Mouse (Mus musculus): ENCODE results near the gene Nup188. TPM values are rescaled to one million over a fixed set of nuclear protein-coding genes. Genes with fewer than 3 reads are reported as not detected.

The Nup188 gene
- polyA plus RNA-seq, 1 experiment from 2014 or later, result 35.4 TPM

DNA sequence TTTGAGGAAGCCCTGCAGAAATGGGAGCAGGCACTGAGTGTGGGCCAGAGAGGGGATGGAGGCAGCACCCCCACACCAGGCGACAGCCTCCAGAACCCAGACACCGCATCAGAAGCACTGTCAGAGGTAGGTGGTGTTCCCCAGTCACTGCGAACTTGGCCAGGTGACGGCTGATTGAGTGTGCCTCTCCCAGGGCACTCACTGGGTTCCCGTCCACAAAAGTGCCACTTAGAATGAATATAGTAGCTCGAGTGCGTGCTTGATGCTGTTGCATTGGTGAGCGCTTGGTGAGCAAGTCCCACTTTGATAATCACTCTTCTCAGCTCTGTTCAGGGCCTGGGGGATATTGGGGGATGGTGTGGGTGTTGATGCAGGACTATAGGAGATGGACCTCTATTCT lies 85.3 kb downstream of the Nup188 start:
- Histone ChIP-seq H3K4me1 (ENCODE audit: control insufficient read depth, insufficient read depth, low read length) (no peaks in the 10 kb centered on the region), H3K36me3 (ENCODE audit: control insufficient read depth, insufficient read depth, low read length) (peaks cover 97% of the 10 kb centered on the region), H3K9ac (ENCODE audit: low read depth, low read length) (no peak overlapping the region), H3K27me3 (replicated peaks; ENCODE audit: control insufficient read depth, insufficient read depth, low read length) (no peaks in the 10 kb centered on the region), H3K4me2 (ENCODE audit: low read depth, low read length) (no peak overlapping the region), H3K4me3 (ENCODE audit: low read depth, low read length) (no peak overlapping the region), H3K9me3 (ENCODE audit: control insufficient read depth, low read length) (no peaks in the 10 kb centered on the region), H3K27ac (replicated peaks; ENCODE audit: low read depth, low read length) (no peak overlapping the region)
- ATAC-seq (ENCODE audit: low read depth) (no peak), DNase-seq (ENCODE audit: low spot score) (no peak)
- 95% methylated on average over 8 of the region's 8 CpGs for WGBS

- Histone ChIP-seq H3K9ac (ENCODE audit: low read depth, low read length) (no peak overlapping the region), H3K4me3 (ENCODE audit: low read depth, low read length) (no peak overlapping the region), H3K4me1 (ENCODE audit: control insufficient read depth, insufficient read depth, low read length) (no peaks in the 10 kb centered on the region), H3K27me3 (replicated peaks; ENCODE audit: control insufficient read depth, insufficient read depth, low read length) (no peaks in the 10 kb centered on the region), H3K27ac (replicated peaks; ENCODE audit: low read depth, low read length) (no peak overlapping the region), H3K4me2 (ENCODE audit: low read depth, low read length) (no peak overlapping the region), H3K36me3 (ENCODE audit: control insufficient read depth, insufficient read depth, low read length) (peaks cover 97% of the 10 kb centered on the region), H3K9me3 (ENCODE audit: control insufficient read depth, low read length) (no peaks in the 10 kb centered on the region)
- no peak for DNase-seq (ENCODE audit: low spot score)
- WGBS, result 95% methylated on average over 5 of the region's 5 CpGs
- ATAC-seq (ENCODE audit: low read depth), result no peak
These were observed 86.5 kb downstream of the Nup188 start for GRCm38 (mm10) chr2:30372726-30373125.

GRCm38 (mm10) chr2:30375893-30376292 lies 89.7 kb downstream of the Nup188 start:
- WGBS, result 94% methylated on average over 10 of the region's 10 CpGs
- no peaks in the 10 kb centered on the region for H3K4me1 ChIP-seq (ENCODE audit: control insufficient read depth, insufficient read depth, low read length)
- peaks cover 95% of the 10 kb centered on the region for H3K36me3 ChIP-seq (ENCODE audit: control insufficient read depth, insufficient read depth, low read length)
- DNase-seq (ENCODE audit: low spot score) (no peak), ATAC-seq (ENCODE audit: low read depth) (no peak)
- no peak overlapping the region for H3K9ac ChIP-seq (ENCODE audit: low read depth, low read length)
- H3K27me3 ChIP-seq (replicated peaks; ENCODE audit: control insufficient read depth, insufficient read depth, low read length), result no peaks in the 10 kb centered on the region
- H3K4me3 ChIP-seq (ENCODE audit: low read depth, low read length), result no peak overlapping the region
- H3K9me3 ChIP-seq (ENCODE audit: control insufficient read depth, low read length), result no peaks in the 10 kb centered on the region
- no peak overlapping the region for H3K27ac ChIP-seq (replicated peaks; ENCODE audit: low read depth, low read length)
- H3K4me2 ChIP-seq (ENCODE audit: low read depth, low read length), result no peak overlapping the region

- ATAC-seq (ENCODE audit: low read depth) (no peak), DNase-seq (ENCODE audit: low spot score) (no peak)
- WGBS, result 78% methylated on average over 4 of the region's 5 CpGs
- peaks cover 94% of the 10 kb centered on the region for H3K36me3 ChIP-seq (ENCODE audit: control insufficient read depth, insufficient read depth, low read length)
- H3K9ac ChIP-seq (ENCODE audit: low read depth, low read length), result no peak overlapping the region
- no peak overlapping the region for H3K27ac ChIP-seq (replicated peaks; ENCODE audit: low read depth, low read length)
- no peak overlapping the region for H3K4me3 ChIP-seq (ENCODE audit: low read depth, low read length)
- H3K9me3 ChIP-seq (ENCODE audit: control insufficient read depth, low read length), result no peaks in the 10 kb centered on the region
- H3K4me2 ChIP-seq (ENCODE audit: low read depth, low read length), result no peak overlapping the region
- no peaks in the 10 kb centered on the region for H3K27me3 ChIP-seq (replicated peaks; ENCODE audit: control insufficient read depth, insufficient read depth, low read length)
- H3K4me1 ChIP-seq (ENCODE audit: control insufficient read depth, insufficient read depth, low read length), result no peaks in the 10 kb centered on the region
These were observed 91.5 kb downstream of the Nup188 start for GRCm38 (mm10) chr2:30377721-30378120.

GRCm38 (mm10) chr2:30379307-30379706 lies 93.1 kb downstream of the Nup188 start:
- H3K9ac ChIP-seq (ENCODE audit: low read depth, low read length), result no peak overlapping the region
- peaks cover 94% of the 10 kb centered on the region for H3K36me3 ChIP-seq (ENCODE audit: control insufficient read depth, insufficient read depth, low read length)
- H3K4me3 ChIP-seq (ENCODE audit: low read depth, low read length), result no peak overlapping the region
- no peak overlapping the region for H3K27ac ChIP-seq (replicated peaks; ENCODE audit: low read depth, low read length)
- ATAC-seq (ENCODE audit: low read depth) (no peak), DNase-seq (ENCODE audit: low spot score) (no peak)
- WGBS, result 92% methylated on average over 7 of the region's 7 CpGs
- no peak overlapping the region for H3K4me2 ChIP-seq (ENCODE audit: low read depth, low read length)
- H3K9me3 ChIP-seq (ENCODE audit: control insufficient read depth, low read length), result no peaks in the 10 kb centered on the region
- H3K27me3 ChIP-seq (replicated peaks; ENCODE audit: control insufficient read depth, insufficient read depth, low read length), result no peaks in the 10 kb centered on the region
- no peaks in the 10 kb centered on the region for H3K4me1 ChIP-seq (ENCODE audit: control insufficient read depth, insufficient read depth, low read length)

GRCm38 (mm10) chr2:30380564-30381376 lies 94.6 kb downstream of the Nup188 start:
- Histone ChIP-seq H3K9ac (ENCODE audit: low read depth, low read length) (no peak overlapping the region), H3K36me3 (ENCODE audit: control insufficient read depth, insufficient read depth, low read length) (peaks cover 87% of the 10 kb centered on the region), H3K4me1 (ENCODE audit: control insufficient read depth, insufficient read depth, low read length) (no peaks in the 10 kb centered on the region), H3K9me3 (ENCODE audit: control insufficient read depth, low read length) (no peaks in the 10 kb centered on the region), H3K4me3 (ENCODE audit: low read depth, low read length) (no peak overlapping the region), H3K27ac (replicated peaks; ENCODE audit: low read depth, low read length) (no peak overlapping the region), H3K27me3 (replicated peaks; ENCODE audit: control insufficient read depth, insufficient read depth, low read length) (no peaks in the 10 kb centered on the region), H3K4me2 (ENCODE audit: low read depth, low read length) (no peak overlapping the region)
- ATAC-seq (ENCODE audit: low read depth) (no peak), DNase-seq (ENCODE audit: low spot score) (no peak)
- 92% methylated on average over 9 of the region's 10 CpGs for WGBS

DNA sequence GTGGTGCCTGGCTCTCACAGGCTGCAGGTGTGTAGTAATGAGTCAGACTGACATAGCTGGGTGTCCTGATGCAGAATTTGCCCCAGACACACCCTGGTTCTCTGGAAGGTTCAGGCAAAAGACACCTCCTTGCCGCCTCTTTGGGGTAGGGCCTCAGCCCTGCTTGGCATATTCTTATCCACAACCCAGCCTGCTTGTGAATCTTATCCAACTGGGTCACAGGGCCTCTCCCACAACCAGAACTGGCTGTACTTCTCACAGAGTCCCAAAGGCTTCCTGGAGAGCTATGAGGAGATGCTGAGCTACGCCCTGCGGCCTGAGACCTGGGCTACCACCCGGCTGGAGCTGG lies 95.2 kb downstream of the Nup188 start:
- WGBS, result 95% methylated on average over 4 of the region's 4 CpGs
- H3K36me3 ChIP-seq (ENCODE audit: control insufficient read depth, insufficient read depth, low read length), result peaks cover 81% of the 10 kb centered on the region

DNA sequence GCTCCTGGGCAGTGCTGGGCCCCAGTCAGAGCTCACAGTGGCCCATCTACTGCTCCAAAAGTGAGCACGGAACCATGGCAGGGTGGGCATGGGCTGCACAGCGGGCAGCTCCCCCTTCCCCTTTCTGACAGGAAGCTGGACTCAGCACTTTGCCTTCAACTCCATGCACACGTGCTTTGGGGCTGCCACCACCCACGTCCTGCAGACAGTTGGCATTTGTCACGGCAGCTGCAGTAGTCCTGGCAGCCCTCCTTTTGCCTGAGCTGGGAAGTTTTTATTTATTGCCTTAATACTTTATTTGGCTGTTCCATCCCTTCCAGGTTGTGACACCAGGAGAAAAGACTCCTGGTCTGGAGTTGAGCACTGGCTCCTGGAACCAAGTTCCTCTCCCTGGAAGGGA lies 98.6 kb downstream of the Nup188 start:
- no peaks in the 10 kb centered on the region for H3K27me3 ChIP-seq (replicated peaks; ENCODE audit: control insufficient read depth, insufficient read depth, low read length)
- H3K4me2 ChIP-seq (ENCODE audit: low read depth, low read length), result no peak overlapping the region
- ATAC-seq (ENCODE audit: low read depth), result no peak
- H3K4me1 ChIP-seq (ENCODE audit: control insufficient read depth, insufficient read depth, low read length), result no peaks in the 10 kb centered on the region
- H3K4me3 ChIP-seq (ENCODE audit: low read depth, low read length), result no peak overlapping the region
- H3K36me3 ChIP-seq (ENCODE audit: control insufficient read depth, insufficient read depth, low read length), result peaks cover 48% of the 10 kb centered on the region
- no peak overlapping the region for H3K9ac ChIP-seq (ENCODE audit: low read depth, low read length)
- WGBS, result 72% methylated on average over 5 of the region's 5 CpGs
- H3K27ac ChIP-seq (replicated peaks; ENCODE audit: low read depth, low read length), result no peak overlapping the region
- DNase-seq (ENCODE audit: low spot score), result no peak
- no peaks in the 10 kb centered on the region for H3K9me3 ChIP-seq (ENCODE audit: control insufficient read depth, low read length)

More for the DNA sequence above, 95.2 kb downstream of the Nup188 start:
- Histone ChIP-seq H3K9me3 (ENCODE audit: control insufficient read depth, low read length) (no peaks in the 10 kb centered on the region), H3K27ac (replicated peaks; ENCODE audit: low read depth, low read length) (no peak overlapping the region), H3K4me3 (ENCODE audit: low read depth, low read length) (no peak overlapping the region), H3K27me3 (replicated peaks; ENCODE audit: control insufficient read depth, insufficient read depth, low read length) (no peaks in the 10 kb centered on the region), H3K4me2 (ENCODE audit: low read depth, low read length) (no peak overlapping the region), H3K9ac (ENCODE audit: low read depth, low read length) (no peak overlapping the region), H3K4me1 (ENCODE audit: control insufficient read depth, insufficient read depth, low read length) (no peaks in the 10 kb centered on the region)
- DNase-seq (ENCODE audit: low spot score) (no peak), ATAC-seq (ENCODE audit: low read depth) (no peak)

GRCm38 (mm10) chr2:30385591-30385990 lies 99.4 kb downstream of the Nup188 start:
- Histone ChIP-seq H3K36me3 (ENCODE audit: control insufficient read depth, insufficient read depth, low read length) (peaks cover 42% of the 10 kb centered on the region), H3K9ac (ENCODE audit: low read depth, low read length) (no peak overlapping the region), H3K4me1 (ENCODE audit: control insufficient read depth, insufficient read depth, low read length) (no peaks in the 10 kb centered on the region), H3K4me3 (ENCODE audit: low read depth, low read length) (no peak overlapping the region), H3K9me3 (ENCODE audit: control insufficient read depth, low read length) (no peaks in the 10 kb centered on the region), H3K27me3 (replicated peaks; ENCODE audit: control insufficient read depth, insufficient read depth, low read length) (no peaks in the 10 kb centered on the region), H3K27ac (replicated peaks; ENCODE audit: low read depth, low read length) (no peak overlapping the region), H3K4me2 (ENCODE audit: low read depth, low read length) (no peak overlapping the region)
- DNase-seq (ENCODE audit: low spot score) (no peak), ATAC-seq (ENCODE audit: low read depth) (no peak)
- 82% methylated on average over 4 of the region's 4 CpGs for WGBS
